Mouse (Mus musculus): ENCODE measurements around the gene Gm47289.

DNA sequence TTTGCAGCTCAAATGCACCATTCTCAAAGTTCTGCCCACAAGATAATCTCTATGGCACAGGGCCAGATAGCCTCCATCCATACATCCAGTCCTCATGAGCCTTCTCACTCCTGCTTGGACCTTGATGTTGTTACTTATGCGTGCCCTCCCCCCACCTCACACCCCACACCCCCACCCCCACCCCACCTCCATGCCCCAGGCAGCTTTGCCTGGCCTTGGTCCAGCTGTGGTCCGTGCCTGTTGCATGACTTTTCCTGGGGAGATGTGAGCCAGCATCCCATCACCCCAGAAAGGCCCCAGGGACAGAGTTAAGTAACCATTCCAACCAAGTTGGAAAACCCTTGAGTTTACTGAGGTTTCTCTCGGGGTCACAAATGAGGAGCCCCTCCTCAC, 38.8 kb upstream of the Gm47289 start:
- TF ChIP-seq POLR2A (IDR thresholded peaks at IDR 0.05; ENCODE audit: insufficient read depth, low read depth, low read length) (no peak), EP300 (IDR thresholded peaks at IDR 0.05; ENCODE audit: insufficient read depth, low read depth, low read length) (no peak)
